Mouse (Mus musculus): ENCODE results near the gene Inha. TPM values are rescaled to one million over a fixed set of nuclear protein-coding genes. Genes with fewer than 3 reads are reported as not detected.

The Inha gene
- total RNA-seq, 2 experiments from 2014 or later = 71.4 to 80.6 TPM

DNA sequence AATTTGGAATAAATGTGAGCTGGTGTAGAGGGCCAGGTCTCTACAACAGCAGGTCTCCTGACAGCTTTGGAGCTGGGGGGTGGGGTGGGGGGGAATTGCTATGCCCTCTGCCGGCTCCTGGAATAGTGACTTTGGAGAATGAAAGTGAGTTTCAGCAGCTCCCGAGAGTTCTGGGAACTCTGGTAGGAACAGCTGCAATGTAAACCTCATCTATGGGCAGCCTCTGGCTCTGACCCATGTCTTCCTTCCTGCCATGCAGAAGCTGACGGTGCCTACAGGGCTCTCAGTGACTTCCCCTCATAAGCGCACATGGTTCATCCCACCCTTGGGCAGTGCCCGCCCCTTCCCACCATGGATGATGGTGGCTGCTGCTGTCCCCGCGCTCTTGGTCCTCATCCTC is 48.8 kb downstream of the Inha start:
- no peak for DNase-seq (ENCODE audit: low spot score in 2 of 2)

DNA sequence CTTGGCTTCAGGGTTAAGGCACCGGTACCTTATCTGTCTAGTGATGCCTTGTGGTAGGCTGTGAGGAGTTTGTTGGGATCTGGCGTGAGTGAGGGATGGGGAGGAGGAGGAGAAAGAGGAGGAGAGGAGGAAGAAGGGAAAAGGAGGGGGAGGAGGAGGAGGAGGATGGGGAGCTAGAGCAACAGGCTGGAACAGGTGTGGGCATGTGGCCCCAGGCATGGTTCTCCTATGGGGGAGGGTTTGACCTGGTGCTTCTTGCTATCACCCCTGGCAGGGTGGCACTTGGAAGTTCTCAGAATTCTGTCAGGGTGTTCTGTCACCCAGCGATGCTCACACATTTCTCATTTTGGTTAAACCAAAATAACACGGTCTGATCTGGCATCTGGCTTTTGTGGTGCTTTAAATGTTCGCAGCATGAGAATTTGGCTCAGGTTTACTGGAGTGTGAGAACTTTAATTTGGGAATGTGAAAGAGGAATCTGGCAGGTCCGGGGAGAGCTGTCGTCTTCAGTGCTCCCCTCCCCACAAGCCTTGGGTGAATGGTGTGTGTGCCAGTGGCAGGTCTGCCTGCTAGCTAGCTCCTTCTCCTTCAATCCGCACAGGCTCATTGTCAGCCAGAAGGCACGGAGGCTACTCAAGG is 49.4 kb downstream of the Inha start:
- DNase-seq (ENCODE audit: low spot score in 2 of 2) = no peak

DNA sequence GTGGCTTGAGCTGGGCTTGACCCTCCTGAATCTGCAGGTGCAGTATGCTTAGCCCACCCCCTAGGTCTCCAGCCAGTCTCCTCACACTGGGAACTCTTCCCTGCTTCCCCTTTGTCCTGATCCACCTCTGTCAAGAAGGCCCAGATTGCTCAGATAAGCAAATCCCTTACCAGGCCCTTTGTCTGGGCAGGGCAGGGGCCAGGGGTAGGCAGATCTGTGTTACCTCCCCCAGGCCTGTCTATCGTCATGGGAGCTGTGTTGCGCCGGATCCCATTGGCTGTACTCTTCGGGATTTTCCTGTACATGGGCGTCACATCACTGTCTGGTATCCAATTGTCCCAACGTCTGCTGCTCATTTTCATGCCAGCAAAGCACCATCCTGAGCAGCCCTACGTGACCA is 50.2 kb downstream of the Inha start:
- DNase-seq (ENCODE audit: low spot score in 2 of 2) = no peak

DNA sequence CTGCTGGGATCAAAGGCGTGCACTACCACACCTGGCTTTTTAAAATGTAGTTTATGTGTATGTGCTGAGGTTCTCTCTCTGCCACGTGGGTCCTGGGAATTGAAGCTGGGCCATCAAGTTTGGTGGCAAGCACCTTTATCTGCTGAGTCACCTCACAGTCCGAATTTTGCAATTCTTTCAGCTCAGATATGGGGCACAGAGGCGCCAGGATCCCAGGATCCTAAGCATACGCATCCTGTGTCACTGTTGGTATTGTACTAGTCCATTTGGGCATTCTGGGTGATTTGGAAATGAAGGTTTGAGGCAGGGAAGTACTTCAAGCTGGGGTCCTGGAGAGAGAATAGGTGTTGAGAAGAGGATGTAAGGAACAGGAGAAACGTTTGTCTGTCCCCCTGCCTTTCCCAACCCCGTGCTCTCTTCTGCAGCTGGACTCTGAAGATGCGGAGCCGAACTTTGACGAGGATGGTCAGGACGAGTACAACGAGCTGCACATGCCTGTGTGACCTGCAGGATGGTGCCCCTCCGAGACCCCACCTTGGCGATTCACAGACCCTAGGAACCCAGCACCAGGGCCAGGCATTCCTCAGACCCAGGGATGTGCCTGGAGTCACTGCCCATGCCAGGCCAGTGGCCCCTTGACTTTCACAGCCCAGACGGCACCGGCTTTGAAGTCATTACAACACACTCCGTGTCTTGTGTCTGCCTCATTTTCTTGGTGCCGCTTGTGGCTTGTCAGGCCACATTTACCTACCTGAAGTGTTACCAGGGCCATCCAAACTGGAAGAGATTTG is 51.7 kb downstream of the Inha start:
- DNase-seq (ENCODE audit: low spot score in 2 of 2) = no peak

DNA sequence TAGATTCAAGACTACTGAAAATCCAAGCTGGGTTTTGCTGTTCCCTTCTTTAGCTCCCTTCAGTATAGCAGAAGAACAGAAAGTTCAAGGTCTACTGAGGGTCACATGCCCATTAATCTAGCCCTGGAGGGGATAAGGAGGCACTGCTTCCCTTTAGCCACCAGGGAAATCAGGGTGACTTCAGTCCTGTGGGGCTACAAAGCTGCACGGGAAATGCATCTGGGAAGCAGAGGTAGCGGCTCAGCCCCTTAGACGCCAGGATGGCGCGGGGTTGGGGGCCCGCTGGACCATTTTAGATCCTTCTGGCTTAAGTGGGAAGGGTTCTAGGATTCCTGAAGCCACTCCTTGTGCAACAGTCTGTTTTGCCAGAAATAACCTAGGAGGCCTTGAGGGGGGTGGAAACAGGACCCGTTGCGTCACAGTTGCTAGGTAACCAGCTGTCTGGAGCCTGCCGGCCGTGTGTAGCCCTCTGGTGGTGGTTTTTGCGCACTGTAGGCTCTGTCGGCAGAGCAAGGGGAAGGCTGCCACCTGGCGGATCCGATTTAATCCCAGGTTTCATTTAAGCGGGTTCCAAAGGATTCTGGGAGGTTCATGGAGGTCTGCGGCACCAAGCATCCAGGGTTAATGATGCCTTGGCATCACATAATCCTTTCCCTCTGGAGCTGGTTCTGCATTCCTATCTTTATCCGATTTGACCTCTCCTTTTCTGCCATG is 52.5 kb downstream of the Inha start:
- peak; percentile 75 to 89 for DNase-seq (ENCODE audit: low spot score in 2 of 2)

Other genes starting within 250 kb of the Inha start
- 10 to 100 TPM; 79.8 to 81.3 TPM for gene Ptprn, start 242.6 kb upstream of the Inha start, total RNA-seq (2021)
- gene Resp18, start 228.7 kb upstream of the Inha start, total RNA-seq (2021) = 100 to 1,000 TPM; 138 to 152 TPM
- gene Dnpep, start 189.1 kb upstream of the Inha start, total RNA-seq (2021) = 100 to 1,000 TPM; 106 to 113 TPM
- 10 to 100 TPM; 40.5 to 78.8 TPM for gene Des, start 146.7 kb upstream of the Inha start, total RNA-seq (2021)
- gene Speg, start 131.8 kb upstream of the Inha start, total RNA-seq (2021) = 10 to 100 TPM; 32.4 to 33.7 TPM
- 10 to 100 TPM; 71.3 to 82.4 TPM for gene Gmppa, start 71.1 kb upstream of the Inha start, total RNA-seq (2021)
- gene Asic4, start 56.6 kb upstream of the Inha start, total RNA-seq (2021) = 10 to 100 TPM; 10.4 to 11.9 TPM
- 10 to 100 TPM; 60.3 to 62.6 TPM for gene Chpf, start 27.8 kb upstream of the Inha start, total RNA-seq (2021)
- gene Tmem198, start 27.5 kb upstream of the Inha start, total RNA-seq (2021) = 1 to 10 TPM; 4.0 to 5.0 TPM
- 100 to 1,000 TPM; 241 to 242 TPM for gene Obsl1, start 625 bp upstream of the Inha start, total RNA-seq (2021)
- gene Stk11ip, start 14.5 kb downstream of the Inha start, total RNA-seq (2021) = 10 to 100 TPM; 38.1 to 38.4 TPM
- 100 to 1,000 TPM; 136 to 143 TPM for gene Slc4a3, start 39.2 kb downstream of the Inha start, total RNA-seq (2021)

All from adrenal gland, postnatal 4 days (tissue).